Mouse (Mus musculus) ovary, adult 18-20 months (tissue): ENCODE results near the gene Slc15a3.
A peak's percentile ranks its signal among the peaks of the same experiment; 100 is the strongest.

ENCODE experiments used
- DNase-seq: peaks from one replicate; pipeline ENCODE4 v3.0.0; 2022; ENCODE audit warnings: low spot score, mixed read lengths

The Slc15a3 gene

GRCm38 (mm10) chr19:10839010-10839892 is at the start of gene Slc15a3:
Gene Slc15a3 (plus strand): TSS chr19:10839727.
- DNase-seq = no peak

- DNase-seq = no peak
Measured at GRCm38 (mm10) chr19:10790323-10790722, 49.2 kb upstream of the Slc15a3 start.

- no peak for DNase-seq
Measured at GRCm38 (mm10) chr19:10793044-10793443, 46.5 kb upstream of the Slc15a3 start.

- DNase-seq = no peak
Measured at GRCm38 (mm10) chr19:10794916-10795315, 44.6 kb upstream of the Slc15a3 start.

- DNase-seq = no peak
Measured at GRCm38 (mm10) chr19:10798576-10798975, 41.0 kb upstream of the Slc15a3 start.

- no peak for DNase-seq
Measured at GRCm38 (mm10) chr19:10799155-10799554, 40.4 kb upstream of the Slc15a3 start.

GRCm38 (mm10) chr19:10801070-10801469 is 38.5 kb upstream of the Slc15a3 start:
- DNase-seq = no peak

- no peak for DNase-seq
Measured at GRCm38 (mm10) chr19:10801906-10802305, 37.6 kb upstream of the Slc15a3 start.

- no peak for DNase-seq
Measured at GRCm38 (mm10) chr19:10803751-10804150, 35.8 kb upstream of the Slc15a3 start.

- no peak for DNase-seq
Measured at GRCm38 (mm10) chr19:10804850-10805660, 34.5 kb upstream of the Slc15a3 start.

- DNase-seq = no peak
Measured at GRCm38 (mm10) chr19:10805661-10806285, 33.8 kb upstream of the Slc15a3 start.

GRCm38 (mm10) chr19:10808524-10809233 is 30.8 kb upstream of the Slc15a3 start:
- DNase-seq = no peak

GRCm38 (mm10) chr19:10809428-10810175 is 29.9 kb upstream of the Slc15a3 start:
- no peak for DNase-seq

- DNase-seq = no peak
Measured at GRCm38 (mm10) chr19:10810176-10810492, 29.4 kb upstream of the Slc15a3 start.

- DNase-seq = no peak
Measured at GRCm38 (mm10) chr19:10811471-10811870, 28.1 kb upstream of the Slc15a3 start.

- no peak for DNase-seq
Measured at GRCm38 (mm10) chr19:10813039-10813438, 26.5 kb upstream of the Slc15a3 start.

- no peak for DNase-seq
Measured at GRCm38 (mm10) chr19:10813905-10814304, 25.6 kb upstream of the Slc15a3 start.

GRCm38 (mm10) chr19:10815871-10816270 is 23.7 kb upstream of the Slc15a3 start:
- no peak for DNase-seq

GRCm38 (mm10) chr19:10816462-10816861 is 23.1 kb upstream of the Slc15a3 start:
- DNase-seq = no peak

- peak; percentile 60 for DNase-seq
Measured at GRCm38 (mm10) chr19:10818217-10818946, 21.1 kb upstream of the Slc15a3 start.

GRCm38 (mm10) chr19:10821319-10821718 is 18.2 kb upstream of the Slc15a3 start:
- no peak for DNase-seq
